Mouse (Mus musculus) MEL (cell line): ENCODE results near the gene Bglap2. TPM values are rescaled to one million over a fixed set of nuclear protein-coding genes. Genes with fewer than 3 reads are reported as not detected.

Experiments
- DNase-seq: peaks from one replicate; pipeline ENCODE4 v3.0.0; 2011; ENCODE audit warnings: low read depth, low spot score
- H3K27ac ChIP-seq: 2 replicates; pipeline ENCODE4 v1.5.1; 2012; ENCODE audit warnings: low read depth, mild to moderate bottlenecking, control low read depth, low read length, moderate library complexity; ENCODE audit not compliant: control insufficient read depth
- H3K27me3 ChIP-seq, 2 experiments: fragments of 150-350 bp in 1 of 2; sonication (generic) in 1 of 2; 2 replicates each; pipeline ENCODE4 v1.6.1; 2012; ENCODE audit warnings: low read length in 2 of 2, mild to moderate bottlenecking in 2 of 2, improper control_type of control experiment in 1 of 2, moderate library complexity in 1 of 2; ENCODE audit not compliant: insufficient read depth in 2 of 2, control insufficient read depth in 1 of 2
- H3K36me3 ChIP-seq, 2 experiments: 2 replicates each; pipeline ENCODE4 v1.6.1; 2012 to 2014; ENCODE audit warnings: low read length in 2 of 2, improper control_type of control experiment in 1 of 2, inconsistent platforms in 1 of 2, mild to moderate bottlenecking in 1 of 2; ENCODE audit not compliant: insufficient read depth in 2 of 2, control insufficient read depth in 1 of 2
- H3K4me1 ChIP-seq, 2 experiments: fragments of 150-350 bp in 1 of 2; sonication (generic) in 1 of 2; 2 replicates each; pipeline ENCODE4 v1.6.1; 2012; ENCODE audit warnings: low read length in 2 of 2, improper control_type of control experiment in 1 of 2, mild to moderate bottlenecking in 1 of 2; ENCODE audit not compliant: insufficient read depth in 2 of 2, control insufficient read depth in 1 of 2
- H3K4me3 ChIP-seq, 2 experiments: fragments of 150-350 bp in 1 of 2; sonication (generic) in 1 of 2; 2 replicates each; pipeline ENCODE4 v1.5.1; 2012; ENCODE audit warnings: low read depth in 2 of 2, low read length in 2 of 2, mild to moderate bottlenecking in 2 of 2, moderate library complexity in 2 of 2, control low read depth in 1 of 2, improper control_type of control experiment in 1 of 2; ENCODE audit not compliant: control insufficient read depth in 1 of 2, insufficient read depth in 1 of 2
- H3K79me2 ChIP-seq: 2 replicates; pipeline ENCODE4 v1.6.1; 2012; ENCODE audit warnings: mild to moderate bottlenecking, low read length, moderate library complexity; ENCODE audit not compliant: control insufficient read depth, poor library complexity, insufficient read depth
- H3K9ac ChIP-seq: 2 replicates; pipeline ENCODE4 v1.6.1; 2012; ENCODE audit warnings: low read depth, mild to moderate bottlenecking, control low read depth, low read length, moderate library complexity; ENCODE audit not compliant: control insufficient read depth, poor library complexity, severe bottlenecking
- H3K9me3 ChIP-seq: fragments of 150-350 bp; sonication (generic); replicated peaks from 2 replicates; pipeline ENCODE4 v1.6.1; 2012; ENCODE audit warnings: mild to moderate bottlenecking, low read length, improper control_type of control experiment, moderate library complexity; ENCODE audit not compliant: insufficient read depth
- CHD1 ChIP-seq: IDR thresholded peaks from 2 replicates; pipeline ENCODE4 v1.6.1; 2012; ENCODE audit warnings: low read depth, mild to moderate bottlenecking, inconsistent platforms, low read length, improper control_type of control experiment
- CTCF ChIP-seq, 3 experiments: IDR thresholded peaks in 2 of 3; conservative IDR thresholded peaks in 1 of 3; 2 replicates each; pipeline ENCODE4 v1.5.1; 2011 to 2012; ENCODE audit warnings: low read length in 3 of 3, low read depth in 2 of 3, mild to moderate bottlenecking in 2 of 3, improper control_type of control experiment in 1 of 3, inconsistent platforms in 1 of 3, mixed read lengths in 1 of 3, moderate library complexity in 1 of 3; ENCODE audit not compliant: control insufficient read depth in 1 of 3, insufficient read depth in 1 of 3, poor library complexity in 1 of 3, severe bottlenecking in 1 of 3
- ELF1 ChIP-seq: IDR thresholded peaks from 2 replicates; pipeline ENCODE4 v1.6.1; 2014; ENCODE audit warnings: low read depth, mild to moderate bottlenecking, inconsistent platforms, low read length, improper control_type of control experiment, moderate library complexity
- GABPA ChIP-seq: IDR thresholded peaks from 2 replicates; pipeline ENCODE4 v1.6.1; 2012; ENCODE audit warnings: low read depth, mild to moderate bottlenecking, inconsistent platforms, low read length, improper control_type of control experiment, moderate library complexity
- MAX ChIP-seq: IDR thresholded peaks from 2 replicates; pipeline ENCODE4 v1.6.1; 2011; ENCODE audit warnings: low read length, improper control_type of control experiment
- MXI1 ChIP-seq: IDR thresholded peaks from 2 replicates; pipeline ENCODE4 v1.6.1; 2011; ENCODE audit warnings: mild to moderate bottlenecking, low read depth, low read length, improper control_type of control experiment
- MYC ChIP-seq: IDR thresholded peaks from 2 replicates; pipeline ENCODE4 v1.6.1; 2011; ENCODE audit warnings: low read depth, mild to moderate bottlenecking, low read length, improper control_type of control experiment, moderate library complexity
- NELFE ChIP-seq: IDR thresholded peaks from 2 replicates; pipeline ENCODE4 v1.6.1; 2011; ENCODE audit warnings: low read depth, low read length, improper control_type of control experiment
- NRF1 ChIP-seq: IDR thresholded peaks from 2 replicates; pipeline ENCODE4 v1.6.1; 2014; ENCODE audit warnings: low read depth, mild to moderate bottlenecking, inconsistent platforms, low read length, improper control_type of control experiment, moderate library complexity; ENCODE audit not compliant: poor library complexity, insufficient read depth, severe bottlenecking
- POLR2A ChIP-seq, 2 experiments: IDR thresholded peaks; 2 replicates each; pipeline ENCODE4 v1.6.1; 2011 to 2012; ENCODE audit warnings: low read length in 2 of 2, mild to moderate bottlenecking in 2 of 2, control low read depth in 1 of 2, improper control_type of control experiment in 1 of 2, low read depth in 1 of 2, moderate library complexity in 1 of 2; ENCODE audit not compliant: control insufficient read depth in 1 of 2, insufficient read depth in 1 of 2, poor library complexity in 1 of 2
- POLR2AphosphoS2 ChIP-seq: IDR thresholded peaks from 2 replicates; pipeline ENCODE4 v1.6.1; 2011; ENCODE audit warnings: low read length, improper control_type of control experiment
- POLR2AphosphoS5 ChIP-seq: IDR thresholded peaks from 2 replicates; pipeline ENCODE4 v1.6.1; 2012; ENCODE audit warnings: low read depth, borderline replicate concordance, mild to moderate bottlenecking, inconsistent platforms, low read length, moderate library complexity, mixed read lengths
- RAD21 ChIP-seq: IDR thresholded peaks from 2 replicates; pipeline ENCODE4 v1.6.1; 2011; ENCODE audit warnings: mild to moderate bottlenecking, low read depth, low read length, improper control_type of control experiment
- RCOR1 ChIP-seq: IDR thresholded peaks from 2 replicates; pipeline ENCODE4 v1.6.1; 2012; ENCODE audit warnings: low read depth, mild to moderate bottlenecking, inconsistent platforms, low read length, improper control_type of control experiment
- SMC3 ChIP-seq: IDR thresholded peaks from 2 replicates; pipeline ENCODE4 v1.6.1; 2011; ENCODE audit warnings: low read depth, low read length, improper control_type of control experiment
- TAL1 ChIP-seq: IDR thresholded peaks from 2 replicates; pipeline ENCODE4 v1.6.1; 2012; ENCODE audit warnings: mild to moderate bottlenecking, inconsistent platforms, low read length, moderate library complexity, mixed read lengths
- TCF12 ChIP-seq: IDR thresholded peaks from 2 replicates; pipeline ENCODE4 v1.6.1; 2014; ENCODE audit warnings: low read depth, mild to moderate bottlenecking, inconsistent platforms, low read length, improper control_type of control experiment, moderate library complexity
- UBTF ChIP-seq: IDR thresholded peaks from 2 replicates; pipeline ENCODE4 v1.6.1; 2012; ENCODE audit warnings: low read depth, mild to moderate bottlenecking, inconsistent platforms, low read length, improper control_type of control experiment, moderate library complexity, borderline replicate concordance; ENCODE audit not compliant: insufficient read depth
- USF1 ChIP-seq: IDR thresholded peaks from 2 replicates; pipeline ENCODE4 v1.6.1; 2014; ENCODE audit warnings: low read depth, mild to moderate bottlenecking, inconsistent platforms, low read length, improper control_type of control experiment, moderate library complexity
- ZC3H11A ChIP-seq: IDR thresholded peaks from 2 replicates; pipeline ENCODE4 v1.6.1; 2012; ENCODE audit warnings: low read depth, mild to moderate bottlenecking, inconsistent platforms, low read length, improper control_type of control experiment
- ZKSCAN1 ChIP-seq: IDR thresholded peaks from 2 replicates; pipeline ENCODE4 v1.6.1; 2012; ENCODE audit warnings: low read depth, mild to moderate bottlenecking, inconsistent platforms, low read length, improper control_type of control experiment, moderate library complexity
- ZMIZ1 ChIP-seq: IDR thresholded peaks from 2 replicates; pipeline ENCODE4 v1.6.1; 2012; ENCODE audit warnings: low read depth, mild to moderate bottlenecking, inconsistent platforms, low read length, improper control_type of control experiment, moderate library complexity
- polyA plus RNA-seq, 2 experiments: library from polyadenylated mRNA; stranded (reverse) in 1 of 2; unstranded in 1 of 2; fragments of >175 nt in 1 of 2; fragments of >200 nt in 1 of 2; gene quantifications; 2 replicates each; pipeline versions ENCODE4 v1.2.1 to v1.2.4; 2012; ENCODE audit warnings: low replicate concordance in 2 of 2, low read depth in 1 of 2; ENCODE audit not compliant: insufficient read length in 2 of 2, insufficient read depth in 1 of 2, missing spikeins in 1 of 2
- total RNA-seq: library from RNA; depleted of rRNA; stranded (reverse); fragments of 300-350 nt; gene quantifications from 2 replicates; pipeline ENCODE4 v1.2.3, GENCODE M21; 2012

Gene Bglap2
- total and polyA plus RNA-seq, 3 experiments: not detected

- DNase-seq: no peak
- Histone ChIP-seq H3K9ac (no peak overlapping the region), H3K36me3 (peaks cover 0 to 9% of the 10 kb centered on the region in 2 experiments; a peak in 2 of 4 replicates), H3K4me1 (0 out of 4 replicates have a peak, but pooled peaks cover 0 to 11% of the 10 kb centered on the region in 2 experiments), H3K79me2 (peaks cover 9% of the 10 kb centered on the region; the same call in 1 of the 2 replicates), H3K4me3 (no peak overlapping the region), H3K27ac (no peak overlapping the region)
- TF ChIP-seq CHD1: no peak
- TF ChIP-seq UBTF: no peak
- no peak for TF ChIP-seq MAX
- TF ChIP-seq TCF12: no peak
- no peak for TF ChIP-seq RAD21
- no peak for TF ChIP-seq NELFE
- no peak for TF ChIP-seq ZC3H11A
- no peak for TF ChIP-seq POLR2A (IDR thresholded peaks at IDR 0.05; ENCODE audit: control insufficient read depth in 1 of 2, insufficient read depth in 1 of 2, low read depth in 1 of 2, low read length in 2 of 2, poor library complexity in 1 of 2)
- no peak for TF ChIP-seq GABPA
- TF ChIP-seq POLR2AphosphoS5: no peak
- TF ChIP-seq MYC: no peak
- no peak for TF ChIP-seq CTCF (IDR thresholded peaks at IDR 0.05 in 2 of 3, conservative IDR thresholded peaks at IDR 0.05 in 1 of 3; ENCODE audit: control insufficient read depth in 1 of 3, insufficient read depth in 1 of 3, low read depth in 2 of 3, low read length in 3 of 3, poor library complexity in 1 of 3, severe bottlenecking in 1 of 3)
- TF ChIP-seq, all 39 proteins: peak for 0
- Histone ChIP-seq H3K9me3 (no peaks in the 10 kb centered on the region), H3K27me3 (no peaks in the 10 kb centered on the region)
Observed at GRCm38 (mm10) chr3:88418016-88418415, 39.5 kb upstream of the Bglap2 start.

- TF ChIP-seq NRF1 (no peak), ZMIZ1 (no peak), RCOR1 (no peak), ZKSCAN1 (no peak), ELF1 (no peak), USF1 (no peak), SMC3 (no peak), TAL1 (no peak), MXI1 (no peak), POLR2AphosphoS2 (no peak), CHD1 (no peak), NELFE (no peak), TCF12 (no peak)
- no peak overlapping the region for H3K4me3 ChIP-seq
- H3K4me1 ChIP-seq: peaks cover 0 to 10% of the 10 kb centered on the region in 2 experiments; a peak in 3 of 4 replicates
- H3K79me2 ChIP-seq: no peaks in the 10 kb centered on the region; the same call in 1 of the 2 replicates
- H3K36me3 ChIP-seq: peaks cover 5 to 9% of the 10 kb centered on the region in 2 experiments; a peak in 3 of 4 replicates
- H3K27ac ChIP-seq: no peak overlapping the region
- H3K9me3 ChIP-seq: no peaks in the 10 kb centered on the region
- no peak for DNase-seq
- no peak overlapping the region for H3K9ac ChIP-seq
- H3K27me3 ChIP-seq: no peaks in the 10 kb centered on the region
Observed at GRCm38 (mm10) chr3:88415668-88416067, 37.2 kb upstream of the Bglap2 start.
